Mouse (Mus musculus) G1E (cell line): ENCODE measurements around the gene Cirbp. TPM values are rescaled to one million over a fixed set of nuclear protein-coding genes. Genes with fewer than 3 reads are reported as not detected.

Source experiments
- ATAC-seq: 2 replicates; pipeline ENCODE4 v1.8.0; 2016; ENCODE audit warnings: mild to moderate bottlenecking; ENCODE audit not compliant: insufficient number of reproducible peaks, poor library complexity, low FRiP score, severe bottlenecking; ENCODE audit errors: extremely low read depth
- DNase-seq: peaks from one replicate; pipeline ENCODE4 v3.0.0; 2012; ENCODE audit warnings: low spot score
- H3K27me3 ChIP-seq: 2 replicates; pipeline ENCODE4 v1.6.1; 2012; ENCODE audit warnings: mild to moderate bottlenecking, low read length, inconsistent platforms; ENCODE audit not compliant: insufficient read depth
- H3K36me3 ChIP-seq: replicated peaks from 2 replicates; pipeline ENCODE3; 2012; ENCODE audit warnings: mild to moderate bottlenecking, inconsistent platforms
- H3K4me1 ChIP-seq: 2 replicates; pipeline ENCODE4 v1.6.1; 2012; ENCODE audit warnings: low read depth, low read length, inconsistent platforms, mixed read lengths; ENCODE audit not compliant: insufficient read depth
- H3K4me3 ChIP-seq: 2 replicates; pipeline ENCODE4 v1.5.1; 2012; ENCODE audit warnings: low read depth, mild to moderate bottlenecking, inconsistent platforms, low read length, moderate library complexity, mixed read lengths
- H3K9me3 ChIP-seq: replicated peaks from 2 replicates; pipeline ENCODE4 v1.6.1; 2012; ENCODE audit warnings: inconsistent platforms
- CTCF ChIP-seq: IDR thresholded peaks from 2 replicates; pipeline ENCODE4 v1.5.1; 2012; ENCODE audit warnings: low read depth, low read length, inconsistent platforms, mixed read lengths
- GATA1 ChIP-seq: IDR thresholded peaks from 2 replicates; pipeline ENCODE4 v1.6.1; 2012; ENCODE audit warnings: borderline replicate concordance, low read length, inconsistent platforms, mixed read lengths
- GATA2 ChIP-seq: IDR thresholded peaks from 2 replicates; pipeline ENCODE4 v1.6.1; 2012; ENCODE audit warnings: low read depth, low read length, inconsistent platforms, borderline replicate concordance
- POLR2AphosphoS5 ChIP-seq: IDR thresholded peaks from 2 replicates; pipeline ENCODE4 v1.6.1; 2012; ENCODE audit warnings: low read depth, low read length, inconsistent platforms; ENCODE audit not compliant: insufficient replicate concordance
- TAL1 ChIP-seq: conservative IDR thresholded peaks from 2 replicates; pipeline ENCODE4 v1.6.1; 2012; ENCODE audit warnings: low read depth, low read length, inconsistent platforms, mixed read lengths
- polyA plus RNA-seq: library from polyadenylated mRNA; stranded (reverse); fragments of >175 nt; gene quantifications from 2 replicates; pipeline ENCODE4 v1.2.3, GENCODE M21; 2012
- total RNA-seq, 2 experiments: library from RNA; stranded (forward) in 1 of 2; stranded (reverse) in 1 of 2; fragments of 200-1000 nt in 1 of 2; fragments of >200 nt in 1 of 2; fragmentation: Nextera tagmentation in 1 of 2; gene quantifications; 2 replicates each; pipeline ENCODE4 v1.2.3; 2014 to 2017

Gene Cirbp
- total and polyA plus RNA-seq, 3 experiments: 21.2 to 45.2 (median 34.8) TPM

DNA sequence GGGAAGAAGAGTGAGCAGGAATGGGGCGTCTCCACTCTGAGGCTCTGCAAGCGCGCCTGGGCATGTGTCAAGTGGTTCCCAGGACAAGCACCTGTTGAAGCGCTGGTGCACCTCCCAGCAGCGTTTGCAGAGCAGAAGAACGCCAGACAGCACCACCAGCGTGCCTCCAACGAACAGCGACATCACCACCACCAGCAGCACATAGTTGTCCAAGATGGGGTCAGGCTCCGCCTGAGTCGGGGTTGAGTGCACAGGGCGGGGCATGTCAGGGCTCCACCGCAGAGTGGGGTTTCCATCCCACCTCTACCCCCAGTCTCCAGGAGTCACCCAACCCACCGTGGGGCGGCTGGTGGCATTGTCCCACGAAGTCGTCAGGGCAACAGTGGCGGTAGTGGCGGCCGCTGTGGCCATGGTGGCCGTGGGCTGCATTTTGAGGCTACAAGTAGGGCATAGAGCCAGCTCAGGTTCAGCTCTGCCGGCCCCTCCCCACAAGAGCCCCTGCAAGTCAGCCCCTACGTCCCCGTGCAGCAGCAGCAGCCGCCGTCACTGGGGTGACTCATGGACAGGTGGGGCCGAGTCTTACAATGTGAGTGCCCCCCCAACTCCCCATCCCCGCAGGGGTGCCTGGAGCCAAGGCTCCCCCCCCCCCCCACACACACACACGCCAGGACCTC, 28.7 kb upstream of the Cirbp start:
- TF ChIP-seq POLR2AphosphoS5: no peak
- no peak for TF ChIP-seq GATA2
- Histone ChIP-seq H3K36me3 (peaks cover 56% of the 10 kb centered on the region), H3K9me3 (no peaks in the 10 kb centered on the region), H3K27me3 (no peaks in the 10 kb centered on the region; the same call in 1 of the 2 replicates), H3K4me1 (peaks cover 73% of the 10 kb centered on the region), H3K4me3 (peak overlapping the region; percentile 46; the same call in 1 of the 2 replicates)
- DNase-seq (no peak), ATAC-seq (no peak)

- DNase-seq: no peak
- Histone ChIP-seq H3K36me3 (peaks cover 51% of the 10 kb centered on the region), H3K9me3 (no peaks in the 10 kb centered on the region), H3K4me1 (peaks cover 75% of the 10 kb centered on the region), H3K4me3 (peak overlapping the region; percentile 89), H3K27me3 (no peaks in the 10 kb centered on the region)
- no peak for ATAC-seq
- no peak for TF ChIP-seq TAL1
- TF ChIP-seq CTCF: no peak
Observed at GRCm38 (mm10) chr10:80137626-80138552, 27.9 kb upstream of the Cirbp start.

DNA sequence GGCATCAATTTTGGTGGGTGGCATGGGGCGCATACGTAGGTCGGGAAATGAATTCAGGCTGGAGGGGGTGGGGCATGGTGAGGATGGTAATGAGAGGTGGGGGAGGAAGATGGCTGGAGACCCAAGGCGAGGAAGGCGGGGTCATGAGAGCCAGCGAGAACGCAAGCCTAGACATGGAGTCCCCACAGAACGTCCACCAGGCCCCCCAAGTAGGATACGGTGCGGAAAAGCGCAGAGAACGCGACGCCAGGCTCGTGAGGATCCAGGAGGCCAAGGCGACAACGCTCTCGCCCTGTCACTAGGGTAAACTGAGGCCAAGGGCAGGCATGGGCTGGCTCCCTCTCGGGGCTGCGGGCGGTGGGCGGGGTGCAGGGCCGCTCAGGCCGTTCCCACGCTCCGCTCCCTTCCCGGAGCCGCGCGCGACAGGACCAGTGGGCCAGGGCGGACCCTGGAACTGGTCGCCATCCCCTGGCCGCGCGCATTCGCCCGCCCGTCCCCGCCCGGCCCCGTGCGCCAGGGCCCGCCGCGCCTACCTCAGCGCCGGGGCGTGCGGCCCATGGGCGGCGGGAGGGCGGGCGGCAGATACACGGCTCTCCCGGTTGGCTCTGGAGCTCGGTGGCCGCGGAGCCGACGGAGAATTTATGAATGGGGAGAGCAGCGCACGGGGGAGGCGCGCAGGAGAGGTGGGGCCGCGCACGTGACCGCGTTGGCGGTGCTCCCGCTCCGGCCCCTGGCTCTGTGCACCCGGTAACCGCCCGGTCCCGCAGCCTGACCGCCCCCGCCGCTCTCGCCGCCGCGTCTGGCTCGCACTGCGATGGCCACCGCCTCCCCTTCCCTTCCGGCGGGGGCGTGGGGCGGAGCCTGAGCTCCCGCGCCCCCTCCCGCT, 27.0 kb upstream of the Cirbp start, which contains the start of gene Atp5d:
Atp5d (plus strand) TSS at position 80 of the 886 bp plus-strand sequence.
- Histone ChIP-seq H3K9me3 (no peaks in the 10 kb centered on the region), H3K4me1 (peaks cover 76% of the 10 kb centered on the region), H3K36me3 (peaks cover 50% of the 10 kb centered on the region), H3K27me3 (no peaks in the 10 kb centered on the region), H3K4me3 (peak within 1 kb of the TSS; percentile 89)
- TF ChIP-seq CTCF (no peak), TAL1 (no peak), POLR2AphosphoS5 (no peak), GATA2 (no peak), GATA1 (no peak)
- no peak for ATAC-seq
- DNase-seq: peak; percentile 72

DNA sequence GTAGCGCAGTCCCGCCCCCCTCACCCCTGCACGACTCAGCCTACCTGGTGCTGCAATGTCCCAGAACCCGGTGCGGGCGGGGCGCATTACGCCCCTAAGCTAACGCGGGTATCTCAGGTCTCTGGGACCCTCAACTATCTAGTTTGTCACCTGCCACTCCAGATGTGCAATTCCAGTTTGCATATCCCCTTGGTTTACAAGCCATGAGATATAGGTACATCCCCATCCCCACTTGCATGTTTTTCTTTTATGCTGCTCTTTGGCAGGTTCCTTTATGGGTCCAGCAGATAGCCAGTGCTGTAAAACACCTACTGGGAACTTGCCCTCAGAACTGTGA, 26.4 kb upstream of the Cirbp start:
- Histone ChIP-seq H3K36me3 (peaks cover 50% of the 10 kb centered on the region), H3K4me3 (peak overlapping the region; percentile 89), H3K4me1 (peaks cover 82% of the 10 kb centered on the region), H3K27me3 (no peaks in the 10 kb centered on the region), H3K9me3 (no peaks in the 10 kb centered on the region)
- no peak for ATAC-seq
- no peak for DNase-seq
- TF ChIP-seq CTCF (no peak), GATA1 (no peak), GATA2 (no peak), TAL1 (no peak), POLR2AphosphoS5 (no peak)

- DNase-seq (no peak), ATAC-seq (no peak)
- peak overlapping the region; percentile 92; the same call in 1 of the 2 replicates for H3K4me3 ChIP-seq
Observed at GRCm38 (mm10) chr10:80139975-80140665, 25.7 kb upstream of the Cirbp start.

GRCm38 (mm10) chr10:80140666-80141035, 25.1 kb upstream of the Cirbp start, which contains the start of gene Cbarp:
Gene Cbarp (minus strand): TSS chr10:80140835.
- no peaks in the 10 kb centered on the region for H3K9me3 ChIP-seq
- ATAC-seq: no peak
- H3K4me1 ChIP-seq: peaks cover 85% of the 10 kb centered on the region

More at GRCm38 (mm10) chr10:80139975-80140665, 25.7 kb upstream of the Cirbp start:
- Histone ChIP-seq H3K4me1 (peaks cover 82% of the 10 kb centered on the region), H3K27me3 (no peaks in the 10 kb centered on the region), H3K9me3 (no peaks in the 10 kb centered on the region), H3K36me3 (peaks cover 50% of the 10 kb centered on the region)
- no peak for TF ChIP-seq CTCF

More at GRCm38 (mm10) chr10:80140666-80141035, 25.1 kb upstream of the Cirbp start, which contains the start of gene Cbarp:
- no peaks in the 10 kb centered on the region for H3K27me3 ChIP-seq
- H3K36me3 ChIP-seq: peaks cover 50% of the 10 kb centered on the region
- no peak for TF ChIP-seq TAL1
- no peak for TF ChIP-seq GATA1
- no peak for TF ChIP-seq GATA2
- no peak for TF ChIP-seq POLR2AphosphoS5
- TF ChIP-seq CTCF: no peak
- no peak for DNase-seq
- peak within 1 kb of the TSS; percentile 92 for H3K4me3 ChIP-seq
